Mouse (Mus musculus) olfactory bulb, adult 2 months (tissue): ENCODE measurements around the gene Rasa3.

Experiments used
- CTCF ChIP-seq: fragments of 200-500 bp; IDR thresholded peaks from 2 replicates; pipeline ENCODE4 v1.5.1; 2012; ENCODE audit warnings: low read depth, mild to moderate bottlenecking, low read length, moderate library complexity; ENCODE audit not compliant: insufficient read depth
- POLR2A ChIP-seq: fragments of 200-500 bp; IDR thresholded peaks from 2 replicates; pipeline ENCODE4 v1.6.1; 2012; ENCODE audit warnings: mild to moderate bottlenecking, low read depth, low read length, moderate library complexity; ENCODE audit not compliant: insufficient read depth

GRCm38 (mm10) chr8:13677413-13677883, at the start of gene Rasa3:
- TF ChIP-seq CTCF (no peak), POLR2A (peak; percentile 96)
